Mouse (Mus musculus) brain, embryonic 14.5 days (tissue): ENCODE data around the gene C2cd5.
"Not testable (repeated sequence)": the region's sequence is repeated elsewhere in the genome, so short reads cannot be mapped to it uniquely, and the experiment has no call there.

Source experiments
- CTCF ChIP-seq: fragments of 200-500 bp; IDR thresholded peaks from 2 replicates; pipeline ENCODE4 v1.5.1; 2012; ENCODE audit warnings: inconsistent platforms, mild to moderate bottlenecking, moderate library complexity, borderline replicate concordance; ENCODE audit not compliant: insufficient read depth, insufficient read length; ENCODE audit errors: extremely low read depth
- POLR2A ChIP-seq: fragments of 200-500 bp; IDR thresholded peaks from 2 replicates; pipeline ENCODE4 v1.6.1; 2012; ENCODE audit warnings: mild to moderate bottlenecking, inconsistent platforms, borderline replicate concordance; ENCODE audit not compliant: poor library complexity, insufficient read depth, insufficient read length, severe bottlenecking; ENCODE audit errors: extremely low read depth

DNA sequence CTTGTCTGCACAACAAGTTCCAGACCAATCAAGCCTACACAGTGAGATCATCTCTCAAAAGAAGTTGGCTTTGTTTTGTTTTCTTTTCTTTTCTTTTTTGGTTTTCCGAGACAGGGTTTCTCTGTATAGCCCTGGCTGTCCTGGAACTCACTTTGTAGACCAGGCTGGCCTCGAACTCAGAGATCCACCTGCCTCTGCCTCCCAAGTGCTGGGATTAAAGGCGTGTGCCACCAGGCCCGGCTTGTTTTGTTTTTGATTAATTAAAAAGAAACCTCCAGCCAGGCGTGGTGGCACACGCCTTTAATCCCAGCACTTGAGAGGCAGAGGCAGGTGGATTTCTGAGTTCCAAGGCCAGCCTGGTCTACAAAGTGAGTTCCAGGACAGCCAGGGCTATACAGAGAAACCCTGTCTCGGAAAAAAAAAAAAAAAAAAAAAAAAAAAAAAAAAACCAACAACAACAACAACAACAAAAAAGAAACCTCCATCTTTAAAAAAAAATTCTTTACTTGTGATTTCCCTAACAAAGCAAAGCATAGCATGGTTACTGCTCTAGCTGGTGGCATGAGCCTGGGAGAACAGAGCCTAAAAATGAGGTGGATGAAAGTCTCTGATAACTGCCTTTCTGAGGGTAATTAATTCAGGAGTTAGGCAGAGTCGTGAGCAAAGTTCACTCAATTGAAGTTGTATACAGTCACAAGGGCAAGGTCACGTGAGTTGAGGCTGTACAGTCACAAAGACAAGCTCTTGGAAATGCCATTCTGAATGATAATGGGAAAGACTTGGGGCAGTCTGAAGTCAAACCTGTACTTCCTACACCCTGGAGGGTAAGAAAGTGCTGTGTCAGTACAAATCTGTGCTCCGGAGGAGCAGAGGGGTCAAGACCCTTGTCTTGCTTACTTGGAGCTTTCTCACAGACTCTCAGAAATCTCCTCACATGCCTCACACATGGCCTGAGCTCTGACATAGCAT, 42.0 kb upstream of the C2cd5 start:
- TF ChIP-seq CTCF, POLR2A: not testable (repeated sequence)
